Mouse (Mus musculus) adrenal gland, postnatal 4 days (tissue): Measurements from ENCODE around the gene Brox. TPM values are rescaled to one million over a fixed set of nuclear protein-coding genes. Genes with fewer than 3 reads are reported as not detected.
"Not testable (repeated sequence)": the region's sequence is repeated elsewhere in the genome, so short reads cannot be mapped to it uniquely, and the experiment has no call there.

Source experiments
- DNase-seq, 2 experiments: peaks; one replicate each; pipeline ENCODE4 v3.0.0; 2021 to 2022; ENCODE audit warnings: low spot score in 2 of 2, mixed read lengths in 2 of 2
- long read RNA-seq, 2 experiments: library from polyadenylated mRNA; stranded (forward); transcript quantifications; one replicate each; pipeline ENCODE4 v2.0.0; 2021
- total RNA-seq, 2 experiments: library from RNA; stranded (reverse); gene quantifications; 2 replicates each; pipeline ENCODE4 v1.2.3; 2021

Gene Brox
- 10 to 100 TPM; 57.6 to 66.0 TPM for total RNA-seq
- long read RNA-seq, experiment 1, transcript Brox-201 (14 exons, 3,430 nt): major isoform, 20 of 26 reads
- long read RNA-seq, experiment 1, partial matches to known transcripts: 0 of 26 reads
- long read RNA-seq, experiment 1, other reads (novel, unspliced or antisense): 4 of 26 reads
- long read RNA-seq, experiment 2, transcript Brox-201 (14 exons, 3,430 nt): major isoform, 57 of 103 reads
- long read RNA-seq, experiment 2, transcript Brox-202 (14 exons, 3,413 nt): minor isoform, 10 of 103 reads
- long read RNA-seq, experiment 2, partial matches to known transcripts: 5 of 103 reads
- long read RNA-seq, experiment 2, other reads (novel, unspliced or antisense): 31 of 103 reads

DNA sequence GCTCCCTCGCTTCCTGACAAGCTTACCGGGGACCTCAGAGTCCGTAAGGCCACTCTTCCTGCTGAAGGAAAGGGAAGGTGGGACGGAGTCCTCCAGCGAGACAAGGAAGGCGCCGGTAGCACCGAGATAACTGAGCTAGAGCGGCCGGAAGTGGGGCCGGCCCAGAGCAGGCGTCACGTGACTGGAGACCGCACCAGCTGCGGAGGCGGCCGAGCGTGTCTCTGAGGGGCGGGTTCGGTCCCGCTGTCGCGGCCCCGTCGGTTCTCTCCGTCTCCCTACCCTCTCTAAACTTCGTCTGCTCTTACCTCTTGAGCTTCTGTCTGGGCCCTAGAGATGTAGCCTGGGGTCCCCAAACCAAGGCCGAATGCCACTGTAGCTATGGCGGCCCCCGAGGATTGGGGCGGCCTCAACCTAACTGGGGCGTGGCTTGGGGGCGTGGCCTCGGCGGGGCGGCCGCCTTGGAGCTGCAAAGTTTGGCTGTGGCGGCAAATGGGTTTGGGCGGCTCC is at the start of gene Brox:
Gene Brox, minus strand, starts transcription at position 393 of the 507 bp plus-strand sequence.
- peak; percentile 93 to 96 for DNase-seq

DNA sequence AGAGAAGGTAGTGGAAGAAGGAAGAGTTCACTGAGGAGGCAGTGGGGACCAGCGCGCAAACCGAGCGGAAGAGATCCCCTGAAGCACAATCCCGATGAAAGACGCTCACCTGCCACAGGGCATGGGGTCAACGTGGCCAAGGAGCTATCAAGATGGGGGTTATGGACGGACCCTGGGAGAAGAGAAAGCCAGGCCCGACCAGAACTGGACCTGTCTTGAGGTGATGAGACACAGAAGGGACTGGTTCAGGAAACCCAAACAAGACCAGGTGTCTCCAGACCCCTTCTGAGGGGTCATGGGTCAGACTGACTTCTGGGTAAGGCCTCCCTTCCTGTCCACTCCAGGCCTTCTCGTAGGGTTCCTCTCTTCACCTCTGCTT is 48.7 kb upstream of the Brox start:
- DNase-seq: no peak

DNA sequence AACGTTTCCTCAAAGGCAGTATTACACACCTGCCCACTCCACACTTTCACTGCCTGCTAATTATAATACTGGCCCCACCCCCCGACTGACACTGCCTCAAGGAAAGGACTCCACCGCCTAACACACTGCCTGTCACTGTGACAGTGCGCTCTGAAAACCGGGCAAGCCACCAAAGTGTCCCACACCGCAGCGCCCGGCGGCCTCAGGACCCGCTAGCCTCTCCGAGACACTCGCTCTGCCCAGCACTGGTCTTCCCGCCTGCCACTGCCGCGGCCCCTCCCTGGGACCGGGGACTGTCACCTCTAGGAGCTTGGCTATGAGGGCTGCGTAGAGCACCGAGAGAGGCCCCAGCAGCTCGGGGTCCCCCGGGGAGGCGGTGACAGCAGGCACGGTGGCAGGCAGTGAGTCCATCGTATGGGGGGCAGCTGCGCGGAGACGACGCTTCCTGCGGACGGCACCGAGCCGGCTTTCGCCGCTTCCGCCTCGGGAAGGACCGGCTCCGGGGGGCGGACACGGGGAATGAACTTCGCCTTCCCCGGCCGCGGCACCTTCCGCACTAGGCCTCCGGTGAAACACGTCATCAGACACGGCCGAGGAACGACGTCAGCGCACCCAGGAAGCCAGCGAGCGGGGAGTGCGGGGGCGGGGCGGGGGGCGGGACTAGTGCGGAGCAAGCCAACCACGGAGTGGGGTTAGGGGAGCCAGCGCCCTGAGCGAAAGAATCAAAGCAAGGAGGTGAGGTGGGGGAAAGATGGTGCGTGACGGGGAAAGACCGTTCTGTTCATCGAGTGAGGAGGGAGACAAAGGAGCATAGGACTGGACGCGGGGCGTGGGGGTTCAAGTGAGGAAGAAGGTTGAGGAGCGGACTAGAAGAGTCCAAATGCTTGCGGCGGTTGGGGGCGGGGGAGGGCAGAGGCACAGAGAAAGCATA is 48.1 kb upstream of the Brox start:
- DNase-seq: peak; percentile 68 to 71

DNA sequence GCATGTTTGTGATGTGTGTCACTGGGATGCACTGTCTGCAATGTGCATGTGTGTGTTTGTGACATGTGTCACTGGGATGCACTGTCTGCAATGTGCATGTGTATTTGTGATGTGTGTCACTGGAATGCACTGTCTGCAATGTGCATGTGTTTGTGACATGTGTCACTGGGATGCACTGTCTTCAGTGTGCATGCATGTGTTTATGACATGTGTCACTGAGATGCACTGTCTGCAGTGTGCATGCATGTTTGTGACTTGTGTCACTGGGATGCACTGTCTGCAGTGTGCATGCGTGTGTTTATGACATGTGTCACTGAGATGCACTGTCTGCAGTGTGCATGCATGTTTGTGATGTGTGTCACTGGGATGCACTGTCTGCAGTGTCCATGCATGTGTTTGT is 45.8 kb upstream of the Brox start:
- not testable (repeated sequence) for DNase-seq

DNA sequence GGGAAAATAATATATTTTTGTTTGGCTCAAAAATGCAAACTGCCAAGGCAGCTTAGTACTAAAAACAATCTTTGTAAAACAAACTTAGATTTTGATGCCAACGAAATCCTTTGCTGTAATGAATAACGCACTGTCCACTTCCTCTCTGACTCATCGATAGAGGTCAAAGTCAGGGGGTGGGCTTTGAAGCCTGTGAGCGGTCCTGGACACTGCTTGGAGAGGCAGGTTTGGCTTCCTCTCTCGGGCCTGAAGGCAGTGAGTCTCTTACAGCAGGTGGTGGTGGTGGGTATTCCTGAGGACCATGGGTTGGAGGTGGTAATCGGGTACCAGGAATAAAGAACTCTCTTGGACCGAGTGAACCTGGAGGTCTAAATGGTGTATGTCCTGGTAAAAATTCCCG is 30.1 kb upstream of the Brox start:
- no peak for DNase-seq

DNA sequence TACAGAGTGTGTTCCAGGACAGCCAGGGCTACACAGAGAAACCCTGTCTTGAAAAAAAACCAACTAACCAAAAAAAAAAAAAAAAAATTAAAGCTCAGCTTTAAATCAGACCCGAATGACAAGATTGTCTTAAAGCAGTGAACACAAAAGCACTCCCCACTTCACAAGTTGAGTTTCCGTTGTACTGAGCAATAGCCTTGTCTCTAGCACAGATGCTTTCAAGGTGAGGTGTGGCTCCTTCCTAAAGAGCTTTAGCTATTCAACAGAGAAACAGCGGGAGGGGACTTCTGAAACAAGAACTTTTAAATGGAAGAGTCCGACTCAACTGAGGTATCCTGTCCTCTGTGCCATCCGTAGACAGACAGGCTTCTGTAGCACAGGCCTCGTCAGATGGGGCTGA is 27.4 kb upstream of the Brox start:
- DNase-seq: no peak

DNA sequence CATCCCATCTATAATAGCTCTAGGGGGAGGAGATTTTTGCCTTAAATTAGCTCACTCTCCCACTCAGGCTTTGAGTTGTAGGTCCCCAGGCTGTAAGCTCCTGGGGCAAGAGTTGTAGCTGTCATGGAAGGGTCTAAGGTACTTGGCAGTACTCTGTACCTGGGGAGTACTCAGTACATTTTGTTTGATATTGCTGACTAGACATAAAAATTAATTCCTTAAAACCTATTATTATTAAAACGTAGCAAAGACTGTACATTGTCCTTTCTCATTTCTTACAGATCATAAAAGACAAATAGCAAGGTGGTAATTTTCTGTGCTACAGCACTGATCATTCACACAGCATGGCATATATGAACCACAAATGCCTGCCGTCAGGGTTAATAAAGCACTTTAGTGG is 26.9 kb upstream of the Brox start:
- DNase-seq: no peak

DNA sequence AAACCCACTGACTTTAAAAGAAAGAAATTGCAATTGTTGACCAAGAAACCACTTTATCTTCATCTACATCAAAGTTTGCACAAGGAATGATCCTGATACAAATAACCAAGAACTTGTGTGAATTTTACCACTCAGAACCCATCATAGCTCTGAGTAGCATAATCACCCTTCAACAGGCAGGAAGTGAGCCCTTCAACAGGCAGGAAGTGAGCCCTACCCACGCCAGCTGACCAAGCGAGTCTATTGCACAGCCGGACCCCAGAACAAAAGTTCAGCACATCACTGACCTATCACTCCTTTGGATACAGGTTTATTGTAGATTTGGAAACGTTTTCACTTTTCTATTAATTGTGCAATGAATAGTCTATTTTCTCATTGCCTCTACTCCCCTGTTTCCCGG is 25.4 kb upstream of the Brox start:
- not testable (repeated sequence) for DNase-seq

DNA sequence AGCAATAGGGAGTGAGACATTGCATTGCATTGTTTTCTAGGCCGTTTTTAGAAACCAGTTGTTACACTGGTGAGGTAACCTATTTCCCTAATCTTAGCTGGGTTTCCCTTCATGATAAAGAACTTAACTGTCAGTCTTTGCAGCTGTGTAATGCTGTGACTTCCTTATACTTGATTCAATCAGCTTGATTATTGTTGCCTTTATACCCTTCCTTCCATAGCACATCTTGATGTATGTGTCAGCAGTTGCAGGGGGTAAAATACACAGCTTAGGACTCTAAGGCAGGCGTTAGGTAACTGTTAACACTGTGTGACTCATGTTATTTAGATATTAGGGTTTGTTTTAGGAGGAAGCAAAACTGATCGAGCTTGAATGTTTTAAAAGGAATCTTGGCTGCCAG is 23.6 kb upstream of the Brox start:
- DNase-seq: no peak

DNA sequence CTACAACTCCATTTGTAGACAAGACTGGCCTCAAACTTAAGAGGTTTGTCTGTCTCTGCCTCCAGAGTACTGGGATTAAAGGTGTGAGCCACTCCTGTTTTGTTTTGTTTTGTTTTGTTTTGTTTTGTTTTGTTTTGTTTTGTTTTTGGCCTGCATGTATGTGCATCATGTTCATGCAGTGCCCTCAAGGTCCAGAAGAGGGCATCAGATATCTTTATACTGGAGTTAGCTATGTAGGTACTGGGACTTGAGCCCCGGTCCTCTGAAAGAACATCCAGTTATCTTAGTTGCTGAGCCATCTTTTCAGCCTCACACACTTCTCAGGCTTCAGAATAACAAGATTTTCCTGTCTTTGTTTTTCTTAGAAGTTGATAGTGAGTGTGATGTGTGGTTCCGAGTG is 18.7 kb upstream of the Brox start:
- no peak for DNase-seq

DNA sequence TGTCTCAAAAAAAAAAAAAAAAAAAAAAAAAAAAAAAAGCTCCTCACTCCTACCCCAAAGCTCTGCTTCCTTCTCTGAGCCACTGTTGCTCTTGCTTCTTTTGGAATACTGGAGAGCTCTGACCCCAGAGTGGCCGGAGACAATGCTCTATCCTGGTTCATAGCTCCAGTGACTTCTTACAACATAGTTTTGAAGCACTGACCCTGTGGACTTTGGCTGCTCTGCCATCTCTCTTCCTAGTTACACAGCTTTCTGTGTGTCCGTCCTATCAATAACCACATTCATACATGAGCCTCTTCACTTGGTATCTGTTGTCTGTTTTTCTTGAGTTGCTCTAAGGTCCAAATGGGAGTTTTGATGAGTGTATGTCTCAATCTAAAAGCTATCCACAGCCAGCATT is 15.0 kb upstream of the Brox start:
- no peak for DNase-seq

DNA sequence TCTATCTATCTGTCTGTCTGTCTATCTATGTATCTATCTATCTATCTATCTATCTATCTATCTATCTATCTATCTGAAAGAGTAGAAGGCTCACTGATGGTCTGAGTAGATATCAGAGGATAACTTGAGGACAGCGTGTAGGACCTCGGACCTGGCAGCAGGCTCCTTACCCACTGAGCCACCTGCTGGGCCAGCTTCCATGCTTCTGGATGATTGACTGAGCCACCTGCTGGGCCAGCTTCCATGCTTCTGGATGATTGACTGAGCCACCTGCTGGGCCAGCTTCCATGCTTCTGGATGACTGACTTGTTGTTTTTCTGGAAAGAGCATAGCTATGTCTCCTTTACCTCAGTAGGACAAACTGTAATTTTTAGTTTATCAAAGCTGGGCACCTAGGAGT is 12.5 kb upstream of the Brox start:
- not testable (repeated sequence) for DNase-seq

DNA sequence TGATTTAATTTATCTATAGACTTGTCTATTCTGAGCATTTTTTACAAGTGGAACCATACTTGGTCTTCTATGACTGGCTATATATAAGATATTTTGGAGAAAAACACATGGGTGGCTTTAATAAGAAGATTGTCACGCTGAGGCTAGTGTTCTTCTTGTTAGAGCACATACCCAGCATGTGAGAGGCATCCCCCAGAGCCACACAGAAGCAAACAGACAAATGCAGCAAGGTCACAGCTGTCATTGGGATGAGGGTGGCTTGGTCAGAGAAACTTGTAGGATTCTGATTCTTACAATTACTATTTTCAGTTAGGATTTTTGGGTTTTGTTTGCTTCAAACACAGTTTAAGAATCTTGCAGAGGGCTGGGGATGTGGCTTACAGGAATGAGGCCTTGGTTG is 11.4 kb upstream of the Brox start:
- no peak for DNase-seq

DNA sequence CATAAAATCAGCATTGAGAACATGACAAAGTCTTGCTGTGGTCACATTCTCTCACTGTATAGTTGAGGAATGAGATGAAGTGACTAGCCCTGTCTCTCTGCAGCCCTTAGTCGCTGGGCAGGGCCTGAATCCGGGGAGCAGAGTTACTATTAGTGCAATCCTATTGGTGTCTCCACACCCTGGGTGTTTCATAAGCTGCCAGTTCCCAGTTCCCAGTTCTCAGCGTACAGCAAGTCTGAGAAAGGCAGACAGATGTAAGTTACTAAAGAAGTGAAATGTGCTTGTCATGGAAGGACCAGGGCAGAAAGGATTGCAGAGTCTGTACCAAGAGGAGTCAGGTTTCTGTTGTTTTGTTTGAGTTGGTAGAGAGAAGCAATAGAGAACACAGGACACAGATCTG is 10.5 kb upstream of the Brox start:
- no peak for DNase-seq

DNA sequence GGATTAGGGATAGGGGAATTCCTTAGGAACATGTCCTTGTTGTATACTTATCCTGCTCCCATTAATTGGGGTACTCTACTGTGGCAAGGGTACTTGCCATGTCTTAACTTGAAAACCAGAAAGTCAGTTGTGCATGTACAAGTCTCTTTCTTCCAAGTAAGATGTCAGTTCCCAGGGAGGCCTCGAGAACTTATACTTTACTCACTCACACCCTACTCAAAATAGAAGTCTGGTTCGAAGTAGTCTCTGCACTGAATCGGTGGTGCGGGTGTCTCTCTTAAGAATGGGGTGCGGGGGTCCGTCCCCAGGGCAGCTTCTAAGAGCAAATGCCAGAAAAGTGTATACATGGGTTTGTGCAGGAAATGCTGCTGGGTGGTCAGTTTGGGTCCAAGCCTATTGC is 2.1 kb upstream of the Brox start:
- peak; percentile 100 for DNase-seq

DNA sequence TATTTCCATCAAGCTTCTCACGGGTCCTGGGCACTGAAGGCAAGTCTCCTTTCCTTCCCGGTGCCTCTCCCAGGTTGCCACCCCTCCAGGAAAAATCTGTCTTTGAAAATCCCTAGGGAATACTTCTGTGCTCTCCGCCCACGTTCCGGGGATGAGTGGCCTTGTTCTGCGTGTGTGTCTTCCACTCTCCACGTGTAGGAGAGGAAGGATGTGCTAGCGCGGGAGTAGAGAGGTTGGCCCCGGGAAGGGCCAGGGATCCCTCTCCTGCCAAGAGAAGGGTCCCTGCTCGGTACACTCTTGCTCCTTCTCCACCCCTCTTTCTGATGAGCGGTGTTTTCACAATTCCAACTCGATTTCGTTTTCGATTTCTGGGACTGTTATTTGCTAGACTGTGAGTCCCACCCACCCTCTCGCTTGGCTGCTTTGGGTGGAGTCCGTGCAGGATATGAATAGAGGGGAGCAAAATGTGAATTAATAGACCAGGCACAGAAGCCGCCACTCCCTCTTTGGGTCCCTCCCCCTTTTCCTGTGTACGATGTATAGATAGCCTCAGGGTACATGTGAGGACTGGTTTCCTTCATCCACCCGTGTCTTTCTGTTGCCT is 919 bp upstream of the Brox start:
- peak in 1 of 2 experiments; percentile 18 for DNase-seq

DNA sequence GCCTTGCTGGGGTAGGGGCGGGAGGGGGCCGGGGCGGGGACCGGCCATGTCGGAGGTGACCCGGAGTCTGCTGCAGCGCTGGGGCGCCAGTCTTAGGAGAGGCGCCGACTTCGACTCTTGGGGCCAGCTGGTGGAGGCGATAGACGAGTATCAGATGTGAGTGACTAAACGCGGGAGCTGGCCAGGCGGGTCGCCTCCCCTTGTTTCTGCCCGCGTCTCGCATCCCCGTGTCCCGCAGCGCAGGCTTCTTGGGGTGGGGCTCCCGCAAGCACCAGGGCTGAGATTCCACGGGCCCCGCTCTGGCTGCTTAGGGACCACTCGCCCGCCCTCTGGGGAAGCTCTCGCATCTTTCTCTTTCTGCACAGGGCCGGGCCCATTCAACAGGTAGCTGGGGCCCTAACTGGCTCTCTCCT is 410 bp upstream of the Brox start:
- DNase-seq: peak in 1 of 2 experiments; percentile 9

DNA sequence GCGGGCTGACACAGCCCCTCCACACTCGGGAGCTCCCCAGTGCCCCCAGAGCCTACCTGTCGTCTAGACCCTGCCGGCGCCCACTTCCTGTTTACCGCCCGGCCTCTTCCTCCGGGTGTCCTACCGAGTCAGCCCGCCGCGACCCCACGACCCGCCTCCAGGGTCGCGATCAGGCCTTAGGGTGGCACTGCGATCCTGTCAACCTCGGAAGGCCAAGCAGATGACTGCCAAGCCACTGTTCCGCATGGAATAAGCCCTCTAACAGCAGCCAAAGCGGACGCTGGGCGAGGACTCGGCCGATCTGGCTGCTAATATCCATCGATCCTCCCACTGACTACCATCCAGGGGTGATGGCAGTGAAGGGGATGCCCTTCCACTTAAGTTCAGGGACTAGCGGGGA is 604 bp downstream of the Brox start, which contains the start of gene Aida:
Gene Aida, plus strand, starts transcription at position 126 of the 400 bp plus-strand sequence.
- DNase-seq: peak in 1 of 2 experiments; percentile 22

DNA sequence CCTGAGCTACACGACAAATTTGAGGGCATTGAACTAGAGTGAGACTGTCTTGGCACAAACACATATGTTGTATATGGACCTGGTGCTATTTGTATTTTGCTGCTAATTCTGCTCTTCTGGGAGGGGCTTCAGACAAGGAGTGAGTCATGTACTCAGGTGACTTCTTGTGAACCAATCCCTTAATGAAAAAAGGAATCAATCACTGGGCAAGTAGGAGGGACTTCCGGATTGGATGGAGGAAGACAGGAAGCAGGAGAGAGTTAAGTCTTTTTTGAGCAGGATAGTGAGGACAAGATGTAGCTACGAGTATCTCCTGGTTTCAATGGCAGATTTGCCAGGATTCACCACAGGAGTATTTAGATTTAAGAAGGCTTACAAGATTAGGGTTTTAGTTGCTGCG is 7.5 kb downstream of the Brox start:
- DNase-seq: no peak

DNA sequence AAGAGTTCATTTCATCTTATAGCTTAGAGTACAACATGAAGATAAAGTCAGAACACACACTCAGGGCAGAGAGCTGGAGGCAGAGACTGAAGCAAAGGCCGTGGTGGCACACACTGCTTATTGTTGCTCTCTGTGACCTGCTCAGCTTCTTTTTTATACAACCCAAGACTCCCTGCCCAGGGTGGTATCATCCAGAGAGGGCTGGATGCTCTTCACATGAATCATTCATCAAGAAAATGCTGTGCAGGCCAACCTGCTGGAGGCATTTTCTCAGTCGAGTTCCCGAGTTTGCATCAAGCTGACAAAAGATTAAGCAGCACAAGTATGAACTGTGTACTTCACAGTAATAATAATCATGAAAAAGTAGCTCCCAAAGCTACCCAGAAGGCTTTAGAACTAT is 8.7 kb downstream of the Brox start:
- DNase-seq: no peak

DNA sequence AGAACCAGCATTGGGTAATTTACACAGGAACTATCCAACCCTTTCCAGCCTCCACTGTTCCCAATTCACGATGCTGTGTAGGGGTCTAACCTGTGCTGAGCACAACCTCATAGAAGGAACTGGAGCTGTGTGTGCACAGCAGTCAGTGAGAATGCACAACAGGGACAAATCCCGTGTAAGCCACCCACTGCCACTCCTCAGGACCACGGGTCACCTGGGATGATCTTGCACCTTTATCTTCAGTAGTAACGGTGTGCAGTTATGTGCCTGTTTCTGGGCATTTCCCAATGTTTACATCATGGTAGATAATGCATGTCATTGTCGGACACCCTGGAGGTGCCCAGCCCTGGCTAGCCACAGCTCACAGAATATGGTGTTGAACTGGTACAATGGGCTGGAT is 21.3 kb downstream of the Brox start:
- DNase-seq: no peak

DNA sequence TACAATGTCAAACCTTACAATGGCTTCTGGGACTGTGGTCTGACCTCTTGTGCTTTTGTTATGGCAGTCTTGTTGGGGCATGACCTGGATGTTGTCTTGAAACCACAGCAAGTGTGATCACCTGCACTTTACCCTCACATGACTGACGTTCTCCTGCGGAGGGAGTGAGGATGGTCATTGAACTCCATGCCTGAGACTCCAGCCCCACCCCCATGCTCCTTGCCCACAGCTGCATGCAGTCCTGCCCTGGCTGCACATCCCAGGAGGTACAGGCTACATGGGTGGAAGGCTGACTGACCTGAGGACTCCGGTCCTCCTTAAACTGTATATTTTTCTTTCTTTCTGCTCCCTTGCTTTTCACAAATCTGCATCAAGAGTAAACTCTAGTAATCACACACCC is 22.7 kb downstream of the Brox start:
- DNase-seq: no peak
